Mouse (Mus musculus): ENCODE measurements at regions not wholly inside any gene's neighbourhood (a gene's known extent, or its start where the extent isn't known, plus 50 kb on each side); places are given as distances from the start of the nearest gene placed in this dataset.

DNA sequence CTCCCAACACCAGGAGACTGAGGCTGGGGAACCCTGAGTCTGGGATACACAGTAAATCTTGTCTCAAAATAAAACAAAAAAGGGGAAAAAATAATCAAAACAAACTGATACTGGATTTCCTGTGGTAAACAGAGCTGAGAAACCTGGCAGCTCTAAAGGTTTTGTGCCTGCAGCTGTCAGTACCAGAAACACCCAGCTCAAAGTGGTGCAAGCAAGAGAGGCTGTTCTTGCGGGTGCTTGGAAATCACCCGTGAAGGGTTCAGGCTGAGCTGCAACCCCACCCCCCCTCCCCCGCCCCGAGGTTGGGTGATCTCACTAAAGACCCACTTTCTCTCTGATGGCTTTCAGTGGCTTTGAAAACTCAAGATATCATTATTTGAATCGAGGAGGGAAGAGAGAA, 90.1 kb upstream of the Sall1 start:
- TF ChIP-seq POLR2A (IDR thresholded peaks at IDR 0.05; ENCODE audit: low read depth, low read length) (no peak), TBP (conservative IDR thresholded peaks at IDR 0.05; ENCODE audit: low read depth, low read length) (no peak), CTCF (conservative IDR thresholded peaks at IDR 0.05 in 1 of 2, IDR thresholded peaks at IDR 0.05 in 1 of 2; ENCODE audit: low read depth in 2 of 2, low read length in 2 of 2) (no peak), CHD1 (IDR thresholded peaks at IDR 0.05; ENCODE audit: low read depth, low read length) (no peak), TCF12 (IDR thresholded peaks at IDR 0.05; ENCODE audit: low read depth, low read length) (no peak), HCFC1 (IDR thresholded peaks at IDR 0.05; ENCODE audit: low read depth, low read length) (no peak), MAFK (IDR thresholded peaks at IDR 0.05; ENCODE audit: insufficient replicate concordance, low read length) (no peak)
